Mouse (Mus musculus) spleen, postnatal 36 days (tissue): Measurements from ENCODE around the gene Nelfb.

ENCODE experiments used
- DNase-seq, 2 experiments: peaks; one replicate each; pipeline ENCODE4 v3.0.0; 2022; ENCODE audit warnings: low spot score in 2 of 2, mixed read lengths in 1 of 2

Gene Nelfb

GRCm38 (mm10) chr2:25176573-25176972 is 34.7 kb downstream of the Nelfb start:
- no peak for DNase-seq

- DNase-seq: no peak
Measured at GRCm38 (mm10) chr2:25175690-25176078, 35.6 kb downstream of the Nelfb start.

GRCm38 (mm10) chr2:25174866-25175689 is 36.2 kb downstream of the Nelfb start:
- DNase-seq: no peak

GRCm38 (mm10) chr2:25173821-25174220 is 37.5 kb downstream of the Nelfb start:
- no peak for DNase-seq

- no peak for DNase-seq
Measured at GRCm38 (mm10) chr2:25172629-25173028, 38.7 kb downstream of the Nelfb start.

GRCm38 (mm10) chr2:25171769-25172153 is 39.5 kb downstream of the Nelfb start:
- DNase-seq: no peak

GRCm38 (mm10) chr2:25171101-25171768 is 40.1 kb downstream of the Nelfb start:
- no peak for DNase-seq

GRCm38 (mm10) chr2:25170326-25171100 is 40.8 kb downstream of the Nelfb start:
- DNase-seq: no peak

GRCm38 (mm10) chr2:25169778-25170177 is 41.5 kb downstream of the Nelfb start:
- DNase-seq: no peak

- DNase-seq: no peak
Measured at GRCm38 (mm10) chr2:25168665-25168978, 42.7 kb downstream of the Nelfb start.

- DNase-seq: peak; percentile 27 to 31
Measured at GRCm38 (mm10) chr2:25167919-25168664, 43.2 kb downstream of the Nelfb start.

GRCm38 (mm10) chr2:25167481-25167880 is 43.8 kb downstream of the Nelfb start:
- no peak for DNase-seq

- peak; percentile 39 to 50 for DNase-seq
Measured at GRCm38 (mm10) chr2:25157655-25158054, 53.6 kb downstream of the Nelfb start.

GRCm38 (mm10) chr2:25156990-25157389 is 54.3 kb downstream of the Nelfb start:
- no peak for DNase-seq

- no peak for DNase-seq
Measured at GRCm38 (mm10) chr2:25156177-25156576, 55.1 kb downstream of the Nelfb start.

GRCm38 (mm10) chr2:25151280-25151956 is 59.9 kb downstream of the Nelfb start:
- DNase-seq: no peak
